Mouse (Mus musculus): ENCODE measurements around the gene H2-DMb1. TPM values are rescaled to one million over a fixed set of nuclear protein-coding genes. Genes with fewer than 3 reads are reported as not detected.

The H2-DMb1 gene
- polyA plus RNA-seq, 1 experiment from 2014 or later = 0.69 TPM

- ATAC-seq = no peak
- no peaks in the 10 kb centered on the region for H3K9me3 ChIP-seq (replicated peaks; ENCODE audit: control insufficient read depth, low read length, poor library complexity, severe bottlenecking)
- H3K27me3 ChIP-seq (ENCODE audit: control insufficient read depth, insufficient read depth, low read depth, low read length) = peaks cover 28% of the 10 kb centered on the region
- no peaks in the 10 kb centered on the region for H3K36me3 ChIP-seq (ENCODE audit: control insufficient read depth, insufficient read depth, low read length)
- 82% methylated on average over 5 of the region's 5 CpGs for WGBS
- H3K27ac ChIP-seq (ENCODE audit: low read length) = no peak overlapping the region
- peaks cover 4% of the 10 kb centered on the region for H3K4me1 ChIP-seq (ENCODE audit: control insufficient read depth, insufficient read depth, low read length)
- no peak overlapping the region for H3K4me3 ChIP-seq (ENCODE audit: low read depth, low read length)
- no peak overlapping the region for H3K4me2 ChIP-seq (ENCODE audit: low read length)
- no peak overlapping the region for H3K9ac ChIP-seq (ENCODE audit: low read depth, low read length)
Observed at GRCm38 (mm10) chr17:34206731-34207130, 53.9 kb downstream of the H2-DMb1 start.

- Histone ChIP-seq H3K27me3 (ENCODE audit: control insufficient read depth, insufficient read depth, low read depth, low read length) (peaks cover 28% of the 10 kb centered on the region), H3K27ac (ENCODE audit: low read length) (no peak overlapping the region), H3K4me3 (ENCODE audit: low read depth, low read length) (no peak overlapping the region), H3K9ac (ENCODE audit: low read depth, low read length) (no peak overlapping the region), H3K36me3 (ENCODE audit: control insufficient read depth, insufficient read depth, low read length) (no peaks in the 10 kb centered on the region), H3K4me2 (ENCODE audit: low read length) (no peak overlapping the region), H3K4me1 (ENCODE audit: control insufficient read depth, insufficient read depth, low read length) (peaks cover 4% of the 10 kb centered on the region), H3K9me3 (replicated peaks; ENCODE audit: control insufficient read depth, low read length, poor library complexity, severe bottlenecking) (no peaks in the 10 kb centered on the region)
- 68% methylated on average over 3 of the region's 3 CpGs for whole genome bisulfite sequencing
- ATAC-seq = no peak
Observed at GRCm38 (mm10) chr17:34207456-34207855, 54.6 kb downstream of the H2-DMb1 start.

GRCm38 (mm10) chr17:34207866-34208265 lies 55.0 kb downstream of the H2-DMb1 start:
- 94% methylated on average over 9 of the region's 9 CpGs for WGBS
- Histone ChIP-seq H3K4me2 (ENCODE audit: low read length) (no peak overlapping the region), H3K27me3 (ENCODE audit: control insufficient read depth, insufficient read depth, low read depth, low read length) (peaks cover 31% of the 10 kb centered on the region)

GRCm38 (mm10) chr17:34208421-34208820 lies 55.5 kb downstream of the H2-DMb1 start:
- H3K9ac ChIP-seq (ENCODE audit: low read depth, low read length) = no peak overlapping the region
- peaks cover 33% of the 10 kb centered on the region for H3K27me3 ChIP-seq (ENCODE audit: control insufficient read depth, insufficient read depth, low read depth, low read length)
- 28% methylated on average over 8 of the region's 10 CpGs for WGBS
- no peaks in the 10 kb centered on the region for H3K36me3 ChIP-seq (ENCODE audit: control insufficient read depth, insufficient read depth, low read length)
- no peak for ATAC-seq
- H3K4me1 ChIP-seq (ENCODE audit: control insufficient read depth, insufficient read depth, low read length) = peaks cover 4% of the 10 kb centered on the region
- no peak overlapping the region for H3K27ac ChIP-seq (ENCODE audit: low read length)
- H3K4me3 ChIP-seq (ENCODE audit: low read depth, low read length) = no peak overlapping the region
- H3K9me3 ChIP-seq (replicated peaks; ENCODE audit: control insufficient read depth, low read length, poor library complexity, severe bottlenecking) = no peaks in the 10 kb centered on the region
- H3K4me2 ChIP-seq (ENCODE audit: low read length) = no peak overlapping the region

More at GRCm38 (mm10) chr17:34207866-34208265, 55.0 kb downstream of the H2-DMb1 start:
- no peak overlapping the region for H3K4me3 ChIP-seq (ENCODE audit: low read depth, low read length)
- ATAC-seq = no peak
- H3K9ac ChIP-seq (ENCODE audit: low read depth, low read length) = no peak overlapping the region
- H3K4me1 ChIP-seq (ENCODE audit: control insufficient read depth, insufficient read depth, low read length) = peaks cover 4% of the 10 kb centered on the region
- H3K36me3 ChIP-seq (ENCODE audit: control insufficient read depth, insufficient read depth, low read length) = no peaks in the 10 kb centered on the region
- H3K27ac ChIP-seq (ENCODE audit: low read length) = no peak overlapping the region
- no peaks in the 10 kb centered on the region for H3K9me3 ChIP-seq (replicated peaks; ENCODE audit: control insufficient read depth, low read length, poor library complexity, severe bottlenecking)

GRCm38 (mm10) chr17:34209680-34210079 lies 56.8 kb downstream of the H2-DMb1 start:
- no peak overlapping the region for H3K4me3 ChIP-seq (ENCODE audit: low read depth, low read length)
- H3K36me3 ChIP-seq (ENCODE audit: control insufficient read depth, insufficient read depth, low read length) = no peaks in the 10 kb centered on the region
- ATAC-seq = no peak
- H3K4me2 ChIP-seq (ENCODE audit: low read length) = no peak overlapping the region
- WGBS = 49% methylated on average over 3 of the region's 3 CpGs
- no peaks in the 10 kb centered on the region for H3K9me3 ChIP-seq (replicated peaks; ENCODE audit: control insufficient read depth, low read length, poor library complexity, severe bottlenecking)
- no peak overlapping the region for H3K27ac ChIP-seq (ENCODE audit: low read length)
- H3K4me1 ChIP-seq (ENCODE audit: control insufficient read depth, insufficient read depth, low read length) = peaks cover 2% of the 10 kb centered on the region; the same call in 1 of the 2 replicates
- no peak overlapping the region for H3K9ac ChIP-seq (ENCODE audit: low read depth, low read length)
- peaks cover 41% of the 10 kb centered on the region for H3K27me3 ChIP-seq (ENCODE audit: control insufficient read depth, insufficient read depth, low read depth, low read length)

Other genes starting within 250 kb of the H2-DMb1 start
- gene Platr17, start 247.9 kb upstream of the H2-DMb1 start, polyA plus RNA-seq (2015; fragmentation: Nextera tagmentation; extraction: Ambion mirVana) = 0.36 and 0.55 TPM in 2 replicates
- gene Daxx, start 243.7 kb upstream of the H2-DMb1 start, polyA plus RNA-seq (2015; fragmentation: Nextera tagmentation; extraction: Ambion mirVana) = 55.1 and 59.7 TPM in 2 replicates
- gene Tapbp, start 237.2 kb upstream of the H2-DMb1 start, polyA plus RNA-seq (2015; fragmentation: Nextera tagmentation; extraction: Ambion mirVana) = 21.1 and 26.1 TPM in 2 replicates
- gene Zbtb22, start 237.2 kb upstream of the H2-DMb1 start, polyA plus RNA-seq (2015; fragmentation: Nextera tagmentation; extraction: Ambion mirVana) = 16.8 TPM in 2 replicates
- gene Rgl2, start 223.5 kb upstream of the H2-DMb1 start, polyA plus RNA-seq (2015; fragmentation: Nextera tagmentation; extraction: Ambion mirVana) = 54.9 and 57.2 TPM in 2 replicates
- gene Pfdn6, start 212.7 kb upstream of the H2-DMb1 start, polyA plus RNA-seq (2015; fragmentation: Nextera tagmentation; extraction: Ambion mirVana) = 186 and 191 TPM in 2 replicates
- 19.2 TPM in 2 replicates for gene Wdr46, start 212.4 kb upstream of the H2-DMb1 start, polyA plus RNA-seq (2015; fragmentation: Nextera tagmentation; extraction: Ambion mirVana)
- gene B3galt4, start 201.6 kb upstream of the H2-DMb1 start, polyA plus RNA-seq (2015; fragmentation: Nextera tagmentation; extraction: Ambion mirVana) = 15.2 and 16.6 TPM in 2 replicates
- 78.3 and 80.5 TPM in 2 replicates for gene Vps52, start 197.3 kb upstream of the H2-DMb1 start, polyA plus RNA-seq (2015; fragmentation: Nextera tagmentation; extraction: Ambion mirVana)
- gene Rps18, start 197.1 kb upstream of the H2-DMb1 start, polyA plus RNA-seq (2015; fragmentation: Nextera tagmentation; extraction: Ambion mirVana) = 620 and 627 TPM in 2 replicates
- gene H2-K1, start 152.7 kb upstream of the H2-DMb1 start, polyA plus RNA-seq (2015; fragmentation: Nextera tagmentation; extraction: Ambion mirVana) = 11.0 and 13.1 TPM in 2 replicates
- gene Ring1, start 128.4 kb upstream of the H2-DMb1 start, polyA plus RNA-seq (2015; fragmentation: Nextera tagmentation; extraction: Ambion mirVana) = 17.9 and 18.2 TPM in 2 replicates
- 60.1 and 61.3 TPM in 2 replicates for gene H2-Ke6, start 125.0 kb upstream of the H2-DMb1 start, polyA plus RNA-seq (2015; fragmentation: Nextera tagmentation; extraction: Ambion mirVana)
- 163 and 175 TPM in 2 replicates for gene Slc39a7, start 121.4 kb upstream of the H2-DMb1 start, polyA plus RNA-seq (2015; fragmentation: Nextera tagmentation; extraction: Ambion mirVana)
- 54.0 and 55.9 TPM in 2 replicates for gene Rxrb, start 121.3 kb upstream of the H2-DMb1 start, polyA plus RNA-seq (2015; fragmentation: Nextera tagmentation; extraction: Ambion mirVana)
- 3.6 and 4.4 TPM in 2 replicates for gene Col11a2, start 113.6 kb upstream of the H2-DMb1 start, polyA plus RNA-seq (2015; fragmentation: Nextera tagmentation; extraction: Ambion mirVana)
- gene H2-Oa, start 60.7 kb upstream of the H2-DMb1 start, polyA plus RNA-seq (2015; fragmentation: Nextera tagmentation; extraction: Ambion mirVana) = 0.16 TPM in 1 of 2 replicates, not detected in the other
- gene H2-DMa, start 33.5 kb upstream of the H2-DMb1 start, polyA plus RNA-seq (2015; fragmentation: Nextera tagmentation; extraction: Ambion mirVana) = 22.5 and 22.7 TPM in 2 replicates
- 117 and 126 TPM in 2 replicates for gene Brd2, start 30.4 kb upstream of the H2-DMb1 start, polyA plus RNA-seq (2015; fragmentation: Nextera tagmentation; extraction: Ambion mirVana)
- 0.49 and 0.53 TPM in 2 replicates for gene H2-DMb2, start 9.8 kb upstream of the H2-DMb1 start, polyA plus RNA-seq (2015; fragmentation: Nextera tagmentation; extraction: Ambion mirVana)
- gene Tap1, start 34.5 kb downstream of the H2-DMb1 start, polyA plus RNA-seq (2015; fragmentation: Nextera tagmentation; extraction: Ambion mirVana) = 2.4 and 4.5 TPM in 2 replicates
- 1.1 and 1.7 TPM in 2 replicates for gene Psmb9, start 34.7 kb downstream of the H2-DMb1 start, polyA plus RNA-seq (2015; fragmentation: Nextera tagmentation; extraction: Ambion mirVana)
- 2.2 and 2.8 TPM in 2 replicates for gene Psmb8, start 44.6 kb downstream of the H2-DMb1 start, polyA plus RNA-seq (2015; fragmentation: Nextera tagmentation; extraction: Ambion mirVana)
- gene Tap2, start 50.5 kb downstream of the H2-DMb1 start, polyA plus RNA-seq (2015; fragmentation: Nextera tagmentation; extraction: Ambion mirVana) = 1.5 and 2.3 TPM in 2 replicates
- 0.40 TPM in 1 of 2 replicates, not detected in the other for gene H2-Ob, start 85.8 kb downstream of the H2-DMb1 start, polyA plus RNA-seq (2015; fragmentation: Nextera tagmentation; extraction: Ambion mirVana)
- 1.1 TPM in 2 replicates for gene H2-Ab1, start 104.6 kb downstream of the H2-DMb1 start, polyA plus RNA-seq (2015; fragmentation: Nextera tagmentation; extraction: Ambion mirVana)
- gene H2-Aa, start 134.8 kb downstream of the H2-DMb1 start, polyA plus RNA-seq (2015; fragmentation: Nextera tagmentation; extraction: Ambion mirVana) = 0.44 TPM in 1 of 2 replicates, not detected in the other
- gene H2-Eb1, start 152.8 kb downstream of the H2-DMb1 start, polyA plus RNA-seq (2015; fragmentation: Nextera tagmentation; extraction: Ambion mirVana) = 1.9 and 2.8 TPM in 2 replicates
- gene H2-Eb2, start 172.6 kb downstream of the H2-DMb1 start, polyA plus RNA-seq (2015; fragmentation: Nextera tagmentation; extraction: Ambion mirVana) = 0.09 and 0.29 TPM in 2 replicates
- gene Btnl2, start 201.8 kb downstream of the H2-DMb1 start, polyA plus RNA-seq (2015; fragmentation: Nextera tagmentation; extraction: Ambion mirVana) = 0.06 TPM in 1 of 2 replicates, not detected in the other
- not detected in 2 replicates for gene Btnl1, start 224.1 kb downstream of the H2-DMb1 start, polyA plus RNA-seq (2015; fragmentation: Nextera tagmentation; extraction: Ambion mirVana)
- gene BC051142, start 245.7 kb downstream of the H2-DMb1 start, polyA plus RNA-seq (2015; fragmentation: Nextera tagmentation; extraction: Ambion mirVana) = 6.1 and 6.7 TPM in 2 replicates